Mouse (Mus musculus): ENCODE results near the gene Rad9a. TPM values are rescaled to one million over a fixed set of nuclear protein-coding genes. Genes with fewer than 3 reads are reported as not detected.

Gene Rad9a
- polyA plus RNA-seq, 1 experiment from 2014 or later: 38.1 TPM

- Histone ChIP-seq H3K9me3 (no peaks in the 10 kb centered on the region), H3K4me3 (peak overlapping the region; percentile 94), H3K4me2 (replicated peaks) (peak overlapping the region; percentile 91), H3K4me1 (peaks cover 18% of the 10 kb centered on the region), H3K27me3 (no peaks in the 10 kb centered on the region), H3K27ac (peak overlapping the region; percentile 58; the same call in 1 of the 2 replicates), H3K36me3 (peaks cover 38% of the 10 kb centered on the region), H3K9ac (peak overlapping the region; percentile 91)
- ATAC-seq (ENCODE audit: low FRiP score, low read depth): no peak
- 3% methylated on average over 8 of the region's 8 CpGs for WGBS
Measured at GRCm38 (mm10) chr19:4148819-4149218, 52.6 kb downstream of the Rad9a start.

GRCm38 (mm10) chr19:4148491-4148806, 53.0 kb downstream of the Rad9a start, which contains the start of gene Coro1b:
Gene Coro1b (plus strand): TSS chr19:4148619.
- Histone ChIP-seq H3K4me1 (peaks cover 18% of the 10 kb centered on the region), H3K9me3 (no peaks in the 10 kb centered on the region), H3K27ac (peak within 1 kb of the TSS; percentile 58; the same call in 1 of the 2 replicates), H3K9ac (peak within 1 kb of the TSS; percentile 91), H3K27me3 (no peaks in the 10 kb centered on the region), H3K4me2 (replicated peaks) (peak within 1 kb of the TSS; percentile 91), H3K36me3 (peaks cover 35% of the 10 kb centered on the region), H3K4me3 (peak within 1 kb of the TSS; percentile 94)
- peak; percentile 96 for ATAC-seq (ENCODE audit: low FRiP score, low read depth)
- WGBS: under 1% methylated on average over 33 of the region's 33 CpGs

GRCm38 (mm10) chr19:4147782-4148490, 53.5 kb downstream of the Rad9a start:
- Histone ChIP-seq H3K9ac (peak overlapping the region; percentile 91), H3K27ac (0 out of 2 replicates have a peak overlapping the region, but pooled peaks have one; percentile 0), H3K4me3 (peak overlapping the region; percentile 94), H3K36me3 (peaks cover 30% of the 10 kb centered on the region), H3K4me1 (peaks cover 18% of the 10 kb centered on the region), H3K4me2 (replicated peaks) (peak overlapping the region; percentile 91), H3K9me3 (no peaks in the 10 kb centered on the region), H3K27me3 (no peaks in the 10 kb centered on the region)
- no peak; the same call in 1 of the 2 replicates for ATAC-seq (ENCODE audit: low FRiP score, low read depth)
- WGBS: 38% methylated on average over 9 of the region's 9 CpGs

GRCm38 (mm10) chr19:4147022-4147405, 54.4 kb downstream of the Rad9a start:
- H3K4me3 ChIP-seq: no peak overlapping the region
- H3K36me3 ChIP-seq: peaks cover 22% of the 10 kb centered on the region
- no peaks in the 10 kb centered on the region for H3K27me3 ChIP-seq
- ATAC-seq (ENCODE audit: low FRiP score, low read depth): no peak
- no peaks in the 10 kb centered on the region for H3K9me3 ChIP-seq
- WGBS: 52% methylated on average over 3 of the region's 3 CpGs
- no peak overlapping the region for H3K4me2 ChIP-seq (replicated peaks)
- H3K4me1 ChIP-seq: peaks cover 18% of the 10 kb centered on the region
- no peak overlapping the region for H3K27ac ChIP-seq
- H3K9ac ChIP-seq: peak overlapping the region; percentile 27

- Histone ChIP-seq H3K9ac (peak overlapping the region; percentile 27; the same call in 1 of the 2 replicates), H3K27me3 (no peaks in the 10 kb centered on the region), H3K4me1 (peaks cover 18% of the 10 kb centered on the region), H3K27ac (no peak overlapping the region), H3K4me2 (replicated peaks) (no peak overlapping the region), H3K4me3 (no peak overlapping the region), H3K36me3 (peaks cover 18% of the 10 kb centered on the region), H3K9me3 (no peaks in the 10 kb centered on the region)
- ATAC-seq (ENCODE audit: low FRiP score, low read depth): no peak
- WGBS: 67% methylated on average over 12 of the region's 12 CpGs
Measured at GRCm38 (mm10) chr19:4146366-4147021, 55.0 kb downstream of the Rad9a start.

GRCm38 (mm10) chr19:4145936-4146335, 55.5 kb downstream of the Rad9a start:
- H3K4me3 ChIP-seq: no peak overlapping the region
- no peaks in the 10 kb centered on the region for H3K9me3 ChIP-seq
- WGBS: 93% methylated on average over 5 of the region's 5 CpGs
- H3K4me2 ChIP-seq (replicated peaks): no peak overlapping the region
- peaks cover 18% of the 10 kb centered on the region for H3K4me1 ChIP-seq
- H3K9ac ChIP-seq: no peak overlapping the region
- no peak for ATAC-seq (ENCODE audit: low FRiP score, low read depth)
- H3K36me3 ChIP-seq: peaks cover 13% of the 10 kb centered on the region
- no peaks in the 10 kb centered on the region for H3K27me3 ChIP-seq
- no peak overlapping the region for H3K27ac ChIP-seq

Small RNA genes within 50 kb of the gene (microRNA-seq; reads per million reads assigned to microRNA genes)
- gene Gm26115: not detected

Other genes with a start within 250 kb of the Rad9a start
- gene Aldh3b3, start 243.0 kb downstream of the Rad9a start, polyA plus RNA-seq (2015; fragmentation: Nextera tagmentation; extraction: Ambion mirVana): 0.05 TPM in 1 of 2 replicates, not detected in the other
- gene Aldh3b2, start 229.3 kb downstream of the Rad9a start, polyA plus RNA-seq (2015; fragmentation: Nextera tagmentation; extraction: Ambion mirVana): 7.8 and 9.3 TPM in 2 replicates
- gene Acy3, start 215.1 kb downstream of the Rad9a start, polyA plus RNA-seq (2015; fragmentation: Nextera tagmentation; extraction: Ambion mirVana): 4.6 and 6.8 TPM in 2 replicates
- gene Tbx10, start 208.9 kb downstream of the Rad9a start, polyA plus RNA-seq (2015; fragmentation: Nextera tagmentation; extraction: Ambion mirVana): not detected in 2 replicates
- gene Nudt8, start 201.1 kb downstream of the Rad9a start, polyA plus RNA-seq (2015; fragmentation: Nextera tagmentation; extraction: Ambion mirVana): 32.9 and 34.2 TPM in 2 replicates
- 4.5 and 4.7 TPM in 2 replicates for gene Gm49405, start 201.0 kb downstream of the Rad9a start, polyA plus RNA-seq (2015; fragmentation: Nextera tagmentation; extraction: Ambion mirVana)
- gene Doc2g, start 198.3 kb downstream of the Rad9a start, polyA plus RNA-seq (2015; fragmentation: Nextera tagmentation; extraction: Ambion mirVana): 4.6 and 5.5 TPM in 2 replicates
- 188 and 199 TPM in 2 replicates for gene Ndufv1, start 188.9 kb downstream of the Rad9a start, polyA plus RNA-seq (2015; fragmentation: Nextera tagmentation; extraction: Ambion mirVana)
- 573 and 575 TPM in 2 replicates for gene Gstp1, start 163.7 kb downstream of the Rad9a start, polyA plus RNA-seq (2015; fragmentation: Nextera tagmentation; extraction: Ambion mirVana)
- 0.61 and 6.7 TPM in 2 replicates for gene Gstp2, start 155.6 kb downstream of the Rad9a start, polyA plus RNA-seq (2015; fragmentation: Nextera tagmentation; extraction: Ambion mirVana)
- not detected in 2 replicates for gene Gstp3, start 142.1 kb downstream of the Rad9a start, polyA plus RNA-seq (2015; fragmentation: Nextera tagmentation; extraction: Ambion mirVana)
- not detected in 2 replicates for gene Cabp2, start 120.1 kb downstream of the Rad9a start, polyA plus RNA-seq (2015; fragmentation: Nextera tagmentation; extraction: Ambion mirVana)
- gene Cdk2ap2, start 104.5 kb downstream of the Rad9a start, polyA plus RNA-seq (2015; fragmentation: Nextera tagmentation; extraction: Ambion mirVana): 56.8 TPM in 2 replicates
- gene Pitpnm1, start 101.7 kb downstream of the Rad9a start, polyA plus RNA-seq (2015; fragmentation: Nextera tagmentation; extraction: Ambion mirVana): 6.6 and 7.3 TPM in 2 replicates
- gene Aip, start 75.8 kb downstream of the Rad9a start, polyA plus RNA-seq (2015; fragmentation: Nextera tagmentation; extraction: Ambion mirVana): 98.5 and 105 TPM in 2 replicates
- not detected in 2 replicates for gene Gpr152, start 61.9 kb downstream of the Rad9a start, polyA plus RNA-seq (2015; fragmentation: Nextera tagmentation; extraction: Ambion mirVana)
- 0.05 and 0.13 TPM in 2 replicates for gene Cabp4, start 57.6 kb downstream of the Rad9a start, polyA plus RNA-seq (2015; fragmentation: Nextera tagmentation; extraction: Ambion mirVana)
- 137 and 146 TPM in 2 replicates for gene Coro1b, start 53.0 kb downstream of the Rad9a start, polyA plus RNA-seq (2015; fragmentation: Nextera tagmentation; extraction: Ambion mirVana)
- 2.7 and 3.6 TPM in 2 replicates for gene Ptprcap, start 48.1 kb downstream of the Rad9a start, polyA plus RNA-seq (2015; fragmentation: Nextera tagmentation; extraction: Ambion mirVana)
- 63.9 and 65.7 TPM in 2 replicates for gene Rps6kb2, start 38.3 kb downstream of the Rad9a start, polyA plus RNA-seq (2015; fragmentation: Nextera tagmentation; extraction: Ambion mirVana)
- gene Carns1, start 26.2 kb downstream of the Rad9a start, polyA plus RNA-seq (2015; fragmentation: Nextera tagmentation; extraction: Ambion mirVana): 2.2 and 2.5 TPM in 2 replicates
- 1.3 and 2.7 TPM in 2 replicates for gene Tbc1d10c, start 10.4 kb downstream of the Rad9a start, polyA plus RNA-seq (2015; fragmentation: Nextera tagmentation; extraction: Ambion mirVana)
- 817 and 858 TPM in 2 replicates for gene Ppp1ca, start 9.6 kb downstream of the Rad9a start, polyA plus RNA-seq (2015; fragmentation: Nextera tagmentation; extraction: Ambion mirVana)
- 9.0 and 10.0 TPM in 2 replicates for gene Clcf1, start 12.6 kb upstream of the Rad9a start, polyA plus RNA-seq (2015; fragmentation: Nextera tagmentation; extraction: Ambion mirVana)
- gene AC109138.7, start 12.7 kb upstream of the Rad9a start, polyA plus RNA-seq (2015; fragmentation: Nextera tagmentation; extraction: Ambion mirVana): not detected in 2 replicates
- 17.6 and 21.4 TPM in 2 replicates for gene Pold4, start 30.2 kb upstream of the Rad9a start, polyA plus RNA-seq (2015; fragmentation: Nextera tagmentation; extraction: Ambion mirVana)
- gene Ssh3, start 67.5 kb upstream of the Rad9a start, polyA plus RNA-seq (2015; fragmentation: Nextera tagmentation; extraction: Ambion mirVana): 15.7 and 16.0 TPM in 2 replicates
- 13.6 and 14.7 TPM in 2 replicates for gene Ankrd13d, start 81.5 kb upstream of the Rad9a start, polyA plus RNA-seq (2015; fragmentation: Nextera tagmentation; extraction: Ambion mirVana)
- gene Grk2, start 104.6 kb upstream of the Rad9a start, polyA plus RNA-seq (2015; fragmentation: Nextera tagmentation; extraction: Ambion mirVana): 16.5 and 18.5 TPM in 2 replicates
- gene Kdm2a, start 196.6 kb upstream of the Rad9a start, polyA plus RNA-seq (2015; fragmentation: Nextera tagmentation; extraction: Ambion mirVana): 53.9 TPM in 2 replicates
- 51.2 and 53.9 TPM in 2 replicates for gene Rhod, start 237.8 kb upstream of the Rad9a start, polyA plus RNA-seq (2015; fragmentation: Nextera tagmentation; extraction: Ambion mirVana)

Measured in limb, embryonic 13.5 days (tissue).